Mouse (Mus musculus): ENCODE measurements around the gene Hsd17b3.

The Hsd17b3 gene

GRCm38 (mm10) chr13:64018586-64019141 is 70.4 kb downstream of the Hsd17b3 start:
- DNase-seq = peak in 1 of 2 experiments; percentile 44

- DNase-seq = no peak
Observed at GRCm38 (mm10) chr13:64016048-64016447, 73.0 kb downstream of the Hsd17b3 start.

GRCm38 (mm10) chr13:64011157-64011556 is 77.9 kb downstream of the Hsd17b3 start:
- DNase-seq = no peak

Data from cerebellum, postnatal 14 days (tissue).